Mouse (Mus musculus): ENCODE data around the gene Pard3b. TPM values are rescaled to one million over a fixed set of nuclear protein-coding genes. Genes with fewer than 3 reads are reported as not detected.

The Pard3b gene
- total RNA-seq, 2 experiments from 2014 or later = 20.2 to 22.2 TPM

GRCm38 (mm10) chr1:61924958-61925357 is 286.3 kb downstream of the Pard3b start:
- no peak for DNase-seq (ENCODE audit: low spot score in 2 of 2)

- DNase-seq (ENCODE audit: low spot score in 2 of 2) = no peak
These were observed 286.9 kb downstream of the Pard3b start for GRCm38 (mm10) chr1:61925541-61925940.

- no peak for DNase-seq (ENCODE audit: low spot score in 2 of 2)
These were observed 289.6 kb downstream of the Pard3b start for GRCm38 (mm10) chr1:61928131-61928761.

GRCm38 (mm10) chr1:61933574-61933973 is 294.9 kb downstream of the Pard3b start:
- no peak for DNase-seq (ENCODE audit: low spot score in 2 of 2)

GRCm38 (mm10) chr1:61934760-61935159 is 296.1 kb downstream of the Pard3b start:
- no peak for DNase-seq (ENCODE audit: low spot score in 2 of 2)

- DNase-seq (ENCODE audit: low spot score in 2 of 2) = no peak
These were observed 301.3 kb downstream of the Pard3b start for GRCm38 (mm10) chr1:61939882-61940281.

GRCm38 (mm10) chr1:61961533-61961932 is 322.9 kb downstream of the Pard3b start:
- no peak for DNase-seq (ENCODE audit: low spot score in 2 of 2)

- DNase-seq (ENCODE audit: low spot score in 2 of 2) = no peak
These were observed 323.9 kb downstream of the Pard3b start for GRCm38 (mm10) chr1:61962571-61962970.

GRCm38 (mm10) chr1:61967124-61967523 is 328.5 kb downstream of the Pard3b start:
- no peak for DNase-seq (ENCODE audit: low spot score in 2 of 2)

- DNase-seq (ENCODE audit: low spot score in 2 of 2) = no peak
These were observed 329.2 kb downstream of the Pard3b start for GRCm38 (mm10) chr1:61967807-61968206.

- no peak for DNase-seq (ENCODE audit: low spot score in 2 of 2)
These were observed 359.1 kb downstream of the Pard3b start for GRCm38 (mm10) chr1:61997711-61998110.

GRCm38 (mm10) chr1:62008811-62009210 is 370.2 kb downstream of the Pard3b start:
- DNase-seq (ENCODE audit: low spot score in 2 of 2) = no peak

GRCm38 (mm10) chr1:62011712-62012111 is 373.1 kb downstream of the Pard3b start:
- no peak for DNase-seq (ENCODE audit: low spot score in 2 of 2)

- DNase-seq (ENCODE audit: low spot score in 2 of 2) = no peak
These were observed 378.1 kb downstream of the Pard3b start for GRCm38 (mm10) chr1:62016536-62017300.

GRCm38 (mm10) chr1:62018276-62018675 is 379.7 kb downstream of the Pard3b start:
- DNase-seq (ENCODE audit: low spot score in 2 of 2) = no peak

GRCm38 (mm10) chr1:62019743-62020142 is 381.1 kb downstream of the Pard3b start:
- DNase-seq (ENCODE audit: low spot score in 2 of 2) = no peak

GRCm38 (mm10) chr1:62041718-62042117 is 403.1 kb downstream of the Pard3b start:
- no peak for DNase-seq (ENCODE audit: low spot score in 2 of 2)

GRCm38 (mm10) chr1:62048592-62048991 is 410.0 kb downstream of the Pard3b start:
- no peak for DNase-seq (ENCODE audit: low spot score in 2 of 2)

GRCm38 (mm10) chr1:62051186-62051825 is 412.7 kb downstream of the Pard3b start:
- DNase-seq (ENCODE audit: low spot score in 2 of 2) = no peak

- no peak for DNase-seq (ENCODE audit: low spot score in 2 of 2)
These were observed 414.6 kb downstream of the Pard3b start for GRCm38 (mm10) chr1:62053167-62053638.

GRCm38 (mm10) chr1:62055280-62055679 is 416.7 kb downstream of the Pard3b start:
- DNase-seq (ENCODE audit: low spot score in 2 of 2) = no peak

GRCm38 (mm10) chr1:62070617-62071016 is 432.0 kb downstream of the Pard3b start:
- DNase-seq (ENCODE audit: low spot score in 2 of 2) = no peak

All from adrenal gland, postnatal 4 days (tissue).